Mouse (Mus musculus): ENCODE measurements around the gene Dmac1.
"Not testable (repeated sequence)": the region's sequence is repeated elsewhere in the genome, so short reads cannot be mapped to it uniquely, and the experiment has no call there.

Dmac1 gene

GRCm38 (mm10) chr4:75278197-75279175 lies at the start of gene Dmac1:
Gene Dmac1, minus strand, starts transcription at chr4:75278305.
- in situ Hi-C loops (cut with MboI; ENCODE audit: low sequenced_read_pairs) = no loop called here

GRCm38 (mm10) chr4:75315431-75315830 lies 37.3 kb upstream of the Dmac1 start:
- in situ Hi-C loops (cut with MboI; ENCODE audit: low sequenced_read_pairs) = no loop called here

- in situ Hi-C loops (cut with MboI; ENCODE audit: low sequenced_read_pairs) = no loop called here
Measured at GRCm38 (mm10) chr4:75315007-75315406, 36.9 kb upstream of the Dmac1 start.

- in situ Hi-C loops (cut with MboI; ENCODE audit: low sequenced_read_pairs) = no loop called here
Measured at GRCm38 (mm10) chr4:75311918-75312317, 33.8 kb upstream of the Dmac1 start.

- in situ Hi-C loops (cut with MboI; ENCODE audit: low sequenced_read_pairs) = no loop called here
Measured at GRCm38 (mm10) chr4:75311305-75311704, 33.2 kb upstream of the Dmac1 start.

GRCm38 (mm10) chr4:75300205-75300972 lies 22.3 kb upstream of the Dmac1 start:
- in situ Hi-C loops (cut with MboI; ENCODE audit: low sequenced_read_pairs) = no loop called here

- in situ Hi-C loops (cut with MboI; ENCODE audit: low sequenced_read_pairs) = no loop called here
Measured at GRCm38 (mm10) chr4:75292315-75292714, 14.2 kb upstream of the Dmac1 start.

GRCm38 (mm10) chr4:75291142-75291541 lies 13.0 kb upstream of the Dmac1 start:
- in situ Hi-C loops (cut with MboI; ENCODE audit: low sequenced_read_pairs) = no loop called here

GRCm38 (mm10) chr4:75277467-75278196 lies 473 bp downstream of the Dmac1 start:
- in situ Hi-C loops (cut with MboI; ENCODE audit: low sequenced_read_pairs) = no loop called here

GRCm38 (mm10) chr4:75275737-75276136 lies 2.4 kb downstream of the Dmac1 start:
- in situ Hi-C loops (cut with MboI; ENCODE audit: low sequenced_read_pairs) = no loop called here

GRCm38 (mm10) chr4:75267866-75268265 lies 10.2 kb downstream of the Dmac1 start:
- in situ Hi-C loops (cut with MboI; ENCODE audit: low sequenced_read_pairs) = no loop called here

- in situ Hi-C loops (cut with MboI; ENCODE audit: low sequenced_read_pairs) = no loop called here
Measured at GRCm38 (mm10) chr4:75266773-75267550, 11.1 kb downstream of the Dmac1 start.

GRCm38 (mm10) chr4:75264219-75264618 lies 13.9 kb downstream of the Dmac1 start:
- in situ Hi-C loops (cut with MboI; ENCODE audit: low sequenced_read_pairs) = no loop called here

GRCm38 (mm10) chr4:75263556-75264129 lies 14.5 kb downstream of the Dmac1 start:
- in situ Hi-C loops (cut with MboI; ENCODE audit: low sequenced_read_pairs) = no loop called here

GRCm38 (mm10) chr4:75262423-75262822 lies 15.7 kb downstream of the Dmac1 start:
- in situ Hi-C loops (cut with MboI; ENCODE audit: low sequenced_read_pairs) = no loop called here

- in situ Hi-C loops (cut with MboI; ENCODE audit: low sequenced_read_pairs) = no loop called here
Measured at GRCm38 (mm10) chr4:75260156-75260555, 17.9 kb downstream of the Dmac1 start.

GRCm38 (mm10) chr4:75259447-75259846 lies 18.7 kb downstream of the Dmac1 start:
- in situ Hi-C loops (cut with MboI; ENCODE audit: low sequenced_read_pairs) = no loop called here

GRCm38 (mm10) chr4:75234602-75235001 lies 43.5 kb downstream of the Dmac1 start:
- in situ Hi-C loops (cut with MboI; ENCODE audit: low sequenced_read_pairs) = not testable (repeated sequence)

Measured in CH12F3 (cell line).